11 mouse cellular contexts compared by ENCODE assay signal in genomic region chr17:11260663-11261062, GRCm38 (mm10).
A peak's percentile ranks its signal among the peaks of the same experiment; 100 is the strongest.
DNase-seq lines count a peak whose midpoint lies in the region; ATAC-seq and TF ChIP-seq lines count a peak whose summit lies in the region.
"Had no signal": no experiment of that assay in that cellular context is flagged by ENCODE, and none has a peak within 500 bp of the region (broad histone marks: within the 10 kb centered on the region; RNA-seq: fewer than 3 reads in every experiment).

No protein-coding gene starts in this region.

- peak; percentile 20 for DNase-seq in forebrain, postnatal 0 days
- DNase-seq in limb, embryonic 14.5 days (ENCODE audit: low spot score), result peak; percentile 15
- DNase-seq in limb, embryonic 10.5 days (ENCODE audit: low spot score), result no peak
- peak; percentile 60 to 64 for DNase-seq in cerebellum, postnatal 36 days
- DNase-seq in adrenal gland, postnatal 36 days, result no peak
- DNase-seq in adrenal gland, postnatal 25 days, result no peak
- DNase-seq: kidney, postnatal 25 days had no signal

- no peaks in the 10 kb centered on the region for H3K4me1 ChIP-seq in forebrain, postnatal 0 days (ENCODE audit: insufficient read depth)
- no peaks in the 10 kb centered on the region for H3K4me1 ChIP-seq in forebrain, embryonic 13.5 days
- H3K4me1 ChIP-seq in limb, embryonic 14.5 days (ENCODE audit: control insufficient read depth, insufficient read depth, low read length), result no peaks in the 10 kb centered on the region; the same call in 1 of the 2 replicates
- H3K4me1 ChIP-seq in limb, embryonic 10.5 days, result no peaks in the 10 kb centered on the region
- peaks cover 15% of the 10 kb centered on the region for H3K4me1 ChIP-seq in neural tube, embryonic 12.5 days
- H3K4me1 ChIP-seq: midbrain, embryonic 10.5 days had no signal

- no peak overlapping the region for H3K4me3 ChIP-seq in forebrain, postnatal 0 days (ENCODE audit: low read depth, low read length)
- H3K4me3 ChIP-seq in forebrain, embryonic 13.5 days, result no peak overlapping the region
- no peak overlapping the region for H3K4me3 ChIP-seq in limb, embryonic 14.5 days (replicated peaks; ENCODE audit: low read length)
- H3K4me3 ChIP-seq in limb, embryonic 10.5 days, result no peak overlapping the region
- no peak overlapping the region for H3K4me3 ChIP-seq in neural tube, embryonic 12.5 days
- H3K4me3 ChIP-seq: midbrain, embryonic 10.5 days had no signal

- H3K27ac ChIP-seq in forebrain, postnatal 0 days (ENCODE audit: low read depth, low read length), result no peak overlapping the region
- no peak overlapping the region for H3K27ac ChIP-seq in forebrain, embryonic 13.5 days
- H3K27ac ChIP-seq in limb, embryonic 14.5 days (replicated peaks; ENCODE audit: low read depth, low read length), result no peak overlapping the region
- no peak overlapping the region for H3K27ac ChIP-seq in limb, embryonic 10.5 days
- no peak overlapping the region for H3K27ac ChIP-seq in neural tube, embryonic 12.5 days
- H3K27ac ChIP-seq: midbrain, embryonic 10.5 days had no signal

- H3K4me2 ChIP-seq in forebrain, postnatal 0 days (ENCODE audit: low read depth), result no peak overlapping the region
- no peak overlapping the region for H3K4me2 ChIP-seq in forebrain, embryonic 13.5 days
- no peak overlapping the region for H3K4me2 ChIP-seq in limb, embryonic 14.5 days (replicated peaks; ENCODE audit: low read depth, low read length, severe bottlenecking)
- H3K4me2 ChIP-seq in neural tube, embryonic 12.5 days (replicated peaks), result 0 out of 2 replicates have a peak overlapping the region, but pooled peaks have one; percentile 5

- no peak for TF ChIP-seq CTCF in forebrain, postnatal 0 days (IDR thresholded peaks at IDR 0.05; ENCODE audit: low read depth)

- WGBS in forebrain, postnatal 0 days, result 70% methylated on average over 8 of the region's 8 CpGs
- WGBS in forebrain, embryonic 13.5 days, result 88% methylated on average over 8 of the region's 8 CpGs
- 55% methylated on average over 8 of the region's 8 CpGs for WGBS in limb, embryonic 14.5 days
- WGBS in limb, embryonic 10.5 days, result 76% methylated on average over 8 of the region's 8 CpGs
- WGBS in neural tube, embryonic 12.5 days, result 39% methylated on average over 8 of the region's 8 CpGs

- H3K27me3 ChIP-seq in forebrain, postnatal 0 days (ENCODE audit: insufficient read depth, low read length), result no peaks in the 10 kb centered on the region
- H3K27me3 ChIP-seq in forebrain, embryonic 13.5 days, result no peaks in the 10 kb centered on the region
- H3K27me3 ChIP-seq in limb, embryonic 14.5 days (ENCODE audit: control insufficient read depth, insufficient read depth, low read length), result no peaks in the 10 kb centered on the region
- no peaks in the 10 kb centered on the region for H3K27me3 ChIP-seq in limb, embryonic 10.5 days (ENCODE audit: low read depth, poor library complexity, severe bottlenecking)
- H3K27me3 ChIP-seq in neural tube, embryonic 12.5 days (replicated peaks), result no peaks in the 10 kb centered on the region

- no peaks in the 10 kb centered on the region for H3K36me3 ChIP-seq in forebrain, postnatal 0 days (ENCODE audit: insufficient read depth)
- no peaks in the 10 kb centered on the region for H3K36me3 ChIP-seq in forebrain, embryonic 13.5 days (ENCODE audit: poor library complexity, severe bottlenecking)
- no peaks in the 10 kb centered on the region for H3K36me3 ChIP-seq in limb, embryonic 14.5 days (ENCODE audit: control insufficient read depth, insufficient read depth, low read length)
- no peaks in the 10 kb centered on the region for H3K36me3 ChIP-seq in limb, embryonic 10.5 days
- H3K36me3 ChIP-seq in neural tube, embryonic 12.5 days, result no peaks in the 10 kb centered on the region
- H3K36me3 ChIP-seq: midbrain, embryonic 10.5 days had no signal

- ATAC-seq in forebrain, postnatal 0 days, result no peak
- no peak for ATAC-seq in forebrain, embryonic 13.5 days
- ATAC-seq in limb, embryonic 14.5 days (ENCODE audit: low FRiP score, low read depth), result no peak
- peak; percentile 41; the same call in 1 of the 2 replicates for ATAC-seq in neural tube, embryonic 12.5 days (ENCODE audit: low FRiP score, low read depth)
- ATAC-seq: inflammation-experienced regulatory T-cells, adult 6 months had no signal

- no peak for TF ChIP-seq POLR2A in limb, embryonic 14.5 days (IDR thresholded peaks at IDR 0.05; ENCODE audit: borderline replicate concordance, extremely low read depth, insufficient read depth, insufficient read length)

- H3K9ac ChIP-seq in forebrain, postnatal 0 days, result no peak overlapping the region
- H3K9ac ChIP-seq in forebrain, embryonic 13.5 days, result no peak overlapping the region
- no peak overlapping the region for H3K9ac ChIP-seq in limb, embryonic 14.5 days (ENCODE audit: low read depth, low read length, severe bottlenecking)
- H3K9ac ChIP-seq in neural tube, embryonic 12.5 days, result no peak overlapping the region

- no peaks in the 10 kb centered on the region for H3K9me3 ChIP-seq in forebrain, postnatal 0 days (ENCODE audit: low read length)
- no peaks in the 10 kb centered on the region for H3K9me3 ChIP-seq in forebrain, embryonic 13.5 days (replicated peaks)
- H3K9me3 ChIP-seq in limb, embryonic 14.5 days (ENCODE audit: control insufficient read depth, low read length), result no peaks in the 10 kb centered on the region
- H3K9me3 ChIP-seq in limb, embryonic 10.5 days (replicated peaks), result no peaks in the 10 kb centered on the region
- H3K9me3 ChIP-seq in neural tube, embryonic 12.5 days, result no peaks in the 10 kb centered on the region
- H3K9me3 ChIP-seq: midbrain, embryonic 10.5 days had no signal

Comparison
In these comparisons a context has a peak if more than half of its experiments do, and no peak if none do; other contexts are left out.
1. DNase-seq: peak in forebrain, postnatal 0 days (single experiment), limb, embryonic 14.5 days (single experiment) and cerebellum, postnatal 36 days (2 of 2); none in limb, embryonic 10.5 days (single experiment), adrenal gland, postnatal 36 days (0 of 2) and adrenal gland, postnatal 25 days (single experiment).